8 mouse cellular contexts compared by ENCODE assay signal in genomic region chr19:38030673-38031137, GRCm38 (mm10). TPM values are rescaled to one million over a fixed set of nuclear protein-coding genes. Genes with fewer than 3 reads are reported as not detected.
DNase-seq lines count a peak whose midpoint lies in the region; ATAC-seq and TF ChIP-seq lines count a peak whose summit lies in the region.

No protein-coding gene starts in this region.

- TF ChIP-seq POLR2A in limb, embryonic 14.5 days (IDR thresholded peaks at IDR 0.05; ENCODE audit: borderline replicate concordance, extremely low read depth, insufficient read depth, insufficient read length), result no peak

- H3K27ac ChIP-seq in forebrain, embryonic 16.5 days (ENCODE audit: low read length), result no peak overlapping the region
- H3K27ac ChIP-seq in hindbrain, embryonic 13.5 days, result no peak overlapping the region
- H3K27ac ChIP-seq in limb, embryonic 14.5 days (replicated peaks; ENCODE audit: low read depth, low read length), result no peak overlapping the region
- no peak overlapping the region for H3K27ac ChIP-seq in midbrain, embryonic 13.5 days

- H3K27me3 ChIP-seq in forebrain, embryonic 16.5 days (replicated peaks; ENCODE audit: control insufficient read depth, insufficient read depth, low read length), result no peaks in the 10 kb centered on the region
- peaks cover 6% of the 10 kb centered on the region; the same call in 1 of the 2 replicates for H3K27me3 ChIP-seq in hindbrain, embryonic 13.5 days
- no peaks in the 10 kb centered on the region for H3K27me3 ChIP-seq in limb, embryonic 14.5 days (ENCODE audit: control insufficient read depth, insufficient read depth, low read length)
- H3K27me3 ChIP-seq in midbrain, embryonic 13.5 days, result 0 out of 2 replicates have a peak, but pooled peaks cover 9% of the 10 kb centered on the region

- H3K4me2 ChIP-seq in forebrain, embryonic 16.5 days (ENCODE audit: low read length), result peak overlapping the region; percentile 20; the same call in 1 of the 2 replicates
- peak overlapping the region; percentile 28 for H3K4me2 ChIP-seq in hindbrain, embryonic 13.5 days
- H3K4me2 ChIP-seq in limb, embryonic 14.5 days (replicated peaks; ENCODE audit: low read depth, low read length, severe bottlenecking), result peak overlapping the region; percentile 34
- peak overlapping the region; percentile 19; the same call in 1 of the 2 replicates for H3K4me2 ChIP-seq in midbrain, embryonic 13.5 days (replicated peaks)

- peak; percentile 97 for DNase-seq in heart, adult 11 months
- DNase-seq in heart, adult 8-10 months (ENCODE audit: low spot score), result no peak
- peak; percentile 82 for DNase-seq in adrenal gland, adult 2 months
- no peak for DNase-seq in limb, embryonic 14.5 days (ENCODE audit: low spot score)
- DNase-seq in MN1 (ENCODE audit: low spot score), result no peak

- H3K9me3 ChIP-seq in forebrain, embryonic 16.5 days (ENCODE audit: control insufficient read depth, low read length), result no peaks in the 10 kb centered on the region
- no peaks in the 10 kb centered on the region for H3K9me3 ChIP-seq in hindbrain, embryonic 13.5 days
- no peaks in the 10 kb centered on the region for H3K9me3 ChIP-seq in limb, embryonic 14.5 days (ENCODE audit: control insufficient read depth, low read length)
- no peaks in the 10 kb centered on the region for H3K9me3 ChIP-seq in midbrain, embryonic 13.5 days

- H3K4me3 ChIP-seq in forebrain, embryonic 16.5 days (replicated peaks; ENCODE audit: low read length), result no peak overlapping the region
- H3K4me3 ChIP-seq in hindbrain, embryonic 13.5 days, result no peak overlapping the region
- no peak overlapping the region for H3K4me3 ChIP-seq in limb, embryonic 14.5 days (replicated peaks; ENCODE audit: low read length)
- H3K4me3 ChIP-seq in midbrain, embryonic 13.5 days (replicated peaks), result no peak overlapping the region

- peak; percentile 79 for ATAC-seq in forebrain, embryonic 16.5 days
- 0 out of 2 replicates have a peak, but pooled peaks have one; percentile 64 for ATAC-seq in hindbrain, embryonic 13.5 days (ENCODE audit: low FRiP score)
- ATAC-seq in limb, embryonic 14.5 days (ENCODE audit: low FRiP score, low read depth), result peak; percentile 72; the same call in 1 of the 2 replicates
- ATAC-seq in midbrain, embryonic 13.5 days, result peak; percentile 75

- 11% methylated on average over 5 of the region's 23 CpGs for WGBS in forebrain, embryonic 16.5 days
- 6% methylated on average over 11 of the region's 23 CpGs for WGBS in hindbrain, embryonic 13.5 days
- 0% methylated on average over 7 of the region's 23 CpGs for WGBS in limb, embryonic 14.5 days
- under 1% methylated on average over 10 of the region's 23 CpGs for WGBS in midbrain, embryonic 13.5 days

- no peaks in the 10 kb centered on the region; the same call in 1 of the 2 replicates for H3K4me1 ChIP-seq in forebrain, embryonic 16.5 days (replicated peaks; ENCODE audit: control insufficient read depth, insufficient read depth, low read length)
- no peaks in the 10 kb centered on the region for H3K4me1 ChIP-seq in hindbrain, embryonic 13.5 days (replicated peaks)
- peaks cover 13% of the 10 kb centered on the region for H3K4me1 ChIP-seq in limb, embryonic 14.5 days (ENCODE audit: control insufficient read depth, insufficient read depth, low read length)
- no peaks in the 10 kb centered on the region for H3K4me1 ChIP-seq in midbrain, embryonic 13.5 days (replicated peaks)

- H3K9ac ChIP-seq in forebrain, embryonic 16.5 days (replicated peaks; ENCODE audit: low read depth, low read length), result no peak overlapping the region
- no peak overlapping the region for H3K9ac ChIP-seq in hindbrain, embryonic 13.5 days
- H3K9ac ChIP-seq in limb, embryonic 14.5 days (ENCODE audit: low read depth, low read length, severe bottlenecking), result no peak overlapping the region
- no peak overlapping the region for H3K9ac ChIP-seq in midbrain, embryonic 13.5 days (replicated peaks)

- H3K36me3 ChIP-seq in forebrain, embryonic 16.5 days (ENCODE audit: control insufficient read depth, insufficient read depth), result no peaks in the 10 kb centered on the region
- H3K36me3 ChIP-seq in hindbrain, embryonic 13.5 days, result no peaks in the 10 kb centered on the region
- H3K36me3 ChIP-seq in limb, embryonic 14.5 days (ENCODE audit: control insufficient read depth, insufficient read depth, low read length), result no peaks in the 10 kb centered on the region
- no peaks in the 10 kb centered on the region for H3K36me3 ChIP-seq in midbrain, embryonic 13.5 days

RNA-seq across cellular contexts. Expression of gene Myof, which starts 12.7 kb away (rescaled TPM):
- total RNA-seq in heart, adult 8-10 months (2022), result 1 to 10 TPM; 6.2 to 9.0 (median 7.7) TPM
- 10 to 100 TPM; 26.3 to 65.2 TPM for total RNA-seq in adrenal gland, adult 2 months (2021)
- polyA plus RNA-seq in adrenal gland, adult 2 months (2012; rRNA removed), result 3.6 and 6.6 TPM in 2 replicates
- polyA plus RNA-seq in forebrain, embryonic 16.5 days (2015; fragmentation: Nextera tagmentation; extraction: Ambion mirVana), result 1.5 and 2.0 TPM in 2 replicates
- 2.4 and 2.6 TPM in 2 replicates for polyA plus RNA-seq in hindbrain, embryonic 13.5 days (2015; fragmentation: Nextera tagmentation; extraction: Ambion mirVana)
- 32.8 and 35.9 TPM in 2 replicates for polyA plus RNA-seq in limb, embryonic 14.5 days (2012; rRNA removed)
- polyA plus RNA-seq in limb, embryonic 14.5 days (2014; fragmentation: Nextera tagmentation; extraction: Ambion mirVana), result 19.7 and 21.8 TPM in 2 replicates
- polyA plus RNA-seq in midbrain, embryonic 13.5 days (2015; fragmentation: Nextera tagmentation; extraction: Ambion mirVana), result 1.3 and 1.6 TPM in 2 replicates

RNA-seq across cellular contexts. Expression of gene Cep55, which starts 24.1 kb away (rescaled TPM):
- under 1 TPM in 3 of 4 experiments, not detected in 1; 0.24 to 0.63 (median 0.25) TPM for total RNA-seq in heart, adult 8-10 months (2022)
- 1 to 10 TPM in 1 of 2 experiments, under 1 TPM in 1; 0.38 to 1.6 TPM for total RNA-seq in adrenal gland, adult 2 months (2021)
- 0.12 and 0.44 TPM in 2 replicates for polyA plus RNA-seq in adrenal gland, adult 2 months (2012; rRNA removed)
- polyA plus RNA-seq in forebrain, embryonic 16.5 days (2015; fragmentation: Nextera tagmentation; extraction: Ambion mirVana), result 12.2 and 17.8 TPM in 2 replicates
- 8.2 and 9.6 TPM in 2 replicates for polyA plus RNA-seq in hindbrain, embryonic 13.5 days (2015; fragmentation: Nextera tagmentation; extraction: Ambion mirVana)
- polyA plus RNA-seq in limb, embryonic 14.5 days (2012; rRNA removed), result 17.0 and 22.0 TPM in 2 replicates
- polyA plus RNA-seq in limb, embryonic 14.5 days (2014; fragmentation: Nextera tagmentation; extraction: Ambion mirVana), result 20.3 and 21.0 TPM in 2 replicates
- 15.9 and 16.3 TPM in 2 replicates for polyA plus RNA-seq in midbrain, embryonic 13.5 days (2015; fragmentation: Nextera tagmentation; extraction: Ambion mirVana)

Comparison
In these comparisons a context has a peak if more than half of its experiments do, and no peak if none do; other contexts are left out.
1. DNase-seq: peak in heart, adult 11 months (single experiment) and adrenal gland, adult 2 months (single experiment); none in heart, adult 8-10 months (single experiment), limb, embryonic 14.5 days (single experiment) and MN1 (single experiment).
2. Peak in every context shown above with its lines, with median percentiles within 50 percentile points of each other: ATAC-seq and H3K4me2 ChIP-seq.